Mouse (Mus musculus) ES-CJ7 (cell line): ENCODE results near the gene Abcc4.

Source experiments
- DNase-seq: peaks from one replicate; pipeline ENCODE4 v3.0.0; 2011; ENCODE audit warnings: low read depth, low spot score

Abcc4 gene

DNA sequence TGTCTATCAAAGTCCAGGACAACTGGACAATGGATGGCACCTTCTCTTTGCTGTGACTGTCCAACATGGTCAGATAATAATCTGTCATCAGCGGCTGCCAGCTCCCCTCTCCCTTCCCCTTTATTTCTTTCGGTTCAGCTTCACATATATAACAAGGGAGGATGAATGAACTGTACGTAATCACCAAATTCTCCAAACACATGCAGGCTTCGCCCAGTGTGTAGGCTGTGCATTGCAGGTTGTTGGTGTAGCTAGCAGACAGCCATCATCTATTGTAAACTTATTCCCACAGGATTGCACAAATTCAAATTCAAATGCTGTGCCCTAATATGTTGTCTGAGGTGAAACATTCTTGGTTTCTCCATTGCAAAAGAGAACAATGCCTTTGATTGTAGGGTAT lies 271.2 kb downstream of the Abcc4 start:
- no peak for DNase-seq

DNA sequence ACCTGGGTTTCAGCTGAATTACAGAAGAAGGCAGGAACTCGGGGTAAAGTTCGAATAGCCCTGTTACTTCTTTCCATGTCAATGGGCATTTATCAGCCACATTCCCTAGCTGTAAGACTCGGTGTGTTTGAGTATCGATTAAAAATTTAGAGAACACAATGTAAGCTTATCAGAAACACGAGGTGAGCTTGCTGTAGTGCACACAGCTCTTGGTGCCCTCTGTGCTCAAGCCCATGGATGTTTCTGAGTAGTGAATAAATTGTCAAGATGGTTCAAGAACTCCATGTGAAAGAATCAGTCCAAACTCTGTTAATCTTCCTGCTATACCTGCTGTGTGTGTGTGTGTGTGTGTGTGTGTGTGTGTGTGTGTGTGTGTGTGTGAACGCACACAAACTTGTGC lies 272.2 kb downstream of the Abcc4 start:
- DNase-seq = no peak
